Mouse (Mus musculus) CD8-positive naive resting alpha-beta T cell, adult 2 months (primary cell): ENCODE measurements around the gene Pld2.
"Not testable (repeated sequence)": the region's sequence is repeated elsewhere in the genome, so short reads cannot be mapped to it uniquely, and the experiment has no call there.

Experiments used
- DNase-seq, 2 experiments: peaks; one replicate each; pipeline ENCODE4 v3.0.0; 2022; ENCODE audit warnings: low read depth in 2 of 2, low spot score in 2 of 2

Gene Pld2

DNA sequence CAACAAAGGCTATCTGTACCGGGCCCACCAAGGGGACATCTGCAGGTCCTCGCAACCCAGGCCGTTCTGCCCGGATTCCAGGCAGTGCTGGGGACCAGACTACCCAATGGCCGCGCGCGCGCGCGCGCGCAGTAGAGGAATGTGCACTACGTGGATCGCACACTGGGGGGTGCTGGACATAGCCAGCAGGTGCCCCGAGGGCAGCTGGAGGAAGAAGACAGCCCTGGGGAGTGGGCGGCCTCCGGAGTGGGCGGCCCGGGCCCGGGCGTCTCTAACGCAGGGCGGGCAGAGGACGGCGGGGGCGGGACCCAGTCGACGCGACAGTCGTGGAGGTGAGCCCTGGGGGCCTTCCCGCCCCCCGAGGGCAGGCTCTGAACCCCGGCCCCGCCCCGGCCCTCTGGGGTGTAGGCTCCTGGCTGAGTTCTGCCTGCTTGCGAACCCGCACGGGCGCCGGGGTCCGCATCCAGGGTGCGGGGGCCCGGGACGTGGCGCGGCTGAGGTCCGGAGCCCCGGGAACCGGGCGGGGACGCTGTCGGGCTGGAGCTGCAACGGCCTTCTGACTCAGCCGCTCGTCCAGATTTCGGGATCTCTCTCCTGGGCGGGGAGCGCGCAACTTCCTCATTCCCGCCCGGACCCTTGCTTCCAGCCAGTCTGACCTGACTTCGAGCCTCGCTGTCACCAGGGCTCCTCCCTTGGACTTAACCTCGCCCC is at the start of gene Pld2:
TSS of gene Pld2 (plus strand) at position 188 of the 711 bp plus-strand sequence.
- peak; percentile 78 to 84 for DNase-seq

- no peak for DNase-seq
Observed at GRCm38 (mm10) chr11:70499566-70500475, 40.0 kb upstream of the Pld2 start.

DNA sequence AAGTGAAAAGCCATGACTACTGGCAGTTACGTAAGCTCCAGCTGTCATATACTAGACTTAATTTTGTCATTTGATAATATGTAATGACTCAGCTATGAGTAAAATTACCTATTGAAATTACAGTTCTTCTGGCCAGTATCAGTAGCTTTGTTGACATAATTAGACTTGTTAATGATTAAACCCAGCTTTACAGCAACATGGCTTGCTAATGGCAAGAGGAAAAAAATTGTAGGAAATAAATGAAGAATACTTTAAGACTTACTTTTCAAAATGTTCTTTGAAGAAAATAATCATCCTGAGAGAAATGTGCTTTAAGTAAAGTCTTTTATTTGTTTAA is 39.4 kb upstream of the Pld2 start:
- no peak for DNase-seq

DNA sequence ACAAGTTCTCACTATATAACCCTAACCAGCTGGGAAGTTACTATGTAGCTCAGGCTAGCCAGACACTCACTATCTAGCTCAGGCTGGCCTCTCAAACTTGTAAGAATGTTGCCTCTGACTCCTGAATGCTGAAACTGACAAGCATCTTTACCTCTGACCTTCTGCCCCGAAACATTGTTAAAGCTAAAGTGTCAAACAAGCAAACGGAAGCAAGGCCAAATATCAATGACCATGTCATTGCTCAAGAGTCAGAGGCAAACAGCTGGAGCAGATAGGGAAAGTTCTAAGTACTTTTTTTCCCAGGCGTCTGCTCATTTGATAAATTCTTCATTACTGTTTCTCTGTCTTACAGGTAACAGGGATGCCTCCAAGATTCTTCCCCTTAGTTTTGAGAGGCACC is 37.8 kb upstream of the Pld2 start:
- DNase-seq, result no peak

- no peak for DNase-seq
Observed at GRCm38 (mm10) chr11:70504970-70505369, 34.9 kb upstream of the Pld2 start, which contains the start of gene Tm4sf5. TSS of gene Tm4sf5 (plus strand) at chr11:70505244.

DNA sequence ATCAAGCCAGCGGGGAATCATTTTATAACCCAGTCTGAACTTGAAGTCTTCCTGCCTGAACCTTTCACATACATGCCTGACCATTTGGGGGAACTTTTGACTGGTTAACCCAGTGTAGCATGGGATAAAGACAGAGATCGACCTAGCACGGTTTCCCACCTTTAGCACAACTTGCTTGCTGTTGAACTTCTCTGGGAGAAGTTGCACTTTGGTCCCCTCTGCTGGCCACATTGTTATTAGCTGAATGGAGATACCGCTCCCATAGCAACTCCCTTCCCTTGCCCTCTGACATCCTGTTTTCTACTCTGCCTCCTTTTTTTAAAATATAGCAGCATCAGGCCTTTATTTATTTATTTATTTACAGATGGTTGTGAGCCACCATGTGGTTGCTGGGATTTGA is 33.5 kb upstream of the Pld2 start:
- peak; percentile 62 to 79 for DNase-seq

DNA sequence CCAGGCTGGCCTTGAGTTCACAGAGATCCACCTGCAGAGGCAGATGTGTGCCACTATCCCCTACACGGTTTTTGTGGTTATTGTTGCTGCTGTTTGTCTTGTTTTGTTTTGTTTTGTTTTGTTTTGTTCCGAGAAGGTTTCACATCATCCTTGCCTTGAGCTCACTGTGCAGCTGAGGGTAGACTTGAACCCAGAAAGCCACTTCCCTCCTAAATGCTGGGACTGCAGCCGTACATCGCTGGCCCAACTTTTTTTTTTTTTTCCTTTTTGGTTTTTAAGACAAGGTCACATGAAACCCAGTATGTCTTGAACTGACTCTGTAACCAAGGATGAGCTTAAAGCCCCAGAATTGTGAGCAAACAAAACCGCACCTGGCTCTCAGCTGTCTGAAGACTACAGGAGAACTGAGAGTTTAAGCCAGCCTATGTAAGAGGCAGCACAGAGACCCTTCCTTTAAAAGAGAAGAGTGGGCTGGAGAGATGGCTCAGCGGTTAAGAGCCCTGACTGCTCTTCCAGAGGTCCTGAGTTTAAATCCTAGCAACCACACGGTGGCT is 32.8 kb upstream of the Pld2 start:
- no peak for DNase-seq

- peak; percentile 35 to 53 for DNase-seq
Observed at GRCm38 (mm10) chr11:70509753-70510564, 29.9 kb upstream of the Pld2 start.

- no peak for DNase-seq
Observed at GRCm38 (mm10) chr11:70511242-70511641, 28.6 kb upstream of the Pld2 start.

DNA sequence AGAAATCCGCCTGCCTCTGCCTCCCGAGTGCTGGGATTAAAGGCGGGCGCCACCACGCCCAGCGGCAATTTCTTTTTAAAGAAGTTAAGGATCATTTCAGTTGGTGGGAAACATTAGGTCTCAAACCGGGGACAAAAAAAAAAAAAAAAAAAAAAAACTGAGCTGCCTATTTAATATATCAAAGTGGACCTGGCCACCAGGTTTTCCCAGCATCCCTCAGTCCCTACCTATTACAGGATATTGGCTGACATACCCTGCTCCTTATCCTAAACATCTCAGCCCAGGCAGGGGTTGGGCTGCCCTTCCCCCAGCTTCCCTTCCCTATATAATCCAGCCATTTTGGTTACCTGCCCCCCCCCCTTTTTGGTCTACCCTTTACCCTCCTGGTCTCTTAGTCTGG is 28.0 kb upstream of the Pld2 start:
- DNase-seq, result no peak

- no peak for DNase-seq
Observed at GRCm38 (mm10) chr11:70512709-70513342, 27.0 kb upstream of the Pld2 start.

DNA sequence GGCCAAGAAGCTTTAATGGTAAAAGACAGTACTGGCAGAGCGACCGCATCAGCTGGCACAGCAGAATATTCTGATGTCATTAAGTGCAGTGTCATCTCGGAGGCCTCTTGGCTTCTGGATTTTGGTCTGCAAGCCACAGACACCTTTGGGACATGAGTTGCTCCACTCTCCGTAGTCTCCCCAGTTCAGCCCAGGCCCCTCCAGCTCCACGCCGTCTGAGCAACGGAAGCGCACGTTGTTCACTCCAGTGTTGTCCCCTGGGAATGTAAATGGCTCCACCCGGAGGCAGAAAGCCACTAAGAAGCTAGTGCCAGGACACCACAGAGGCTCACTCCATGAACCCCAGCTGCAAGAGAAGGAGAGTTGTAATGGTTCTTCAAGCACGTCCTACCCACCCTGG is 26.3 kb upstream of the Pld2 start:
- DNase-seq, result no peak

GRCm38 (mm10) chr11:70514288-70514687 is 25.6 kb upstream of the Pld2 start, which contains the start of gene Vmo1:
TSS of gene Vmo1 (minus strand) at chr11:70514616.
- no peak for DNase-seq

DNA sequence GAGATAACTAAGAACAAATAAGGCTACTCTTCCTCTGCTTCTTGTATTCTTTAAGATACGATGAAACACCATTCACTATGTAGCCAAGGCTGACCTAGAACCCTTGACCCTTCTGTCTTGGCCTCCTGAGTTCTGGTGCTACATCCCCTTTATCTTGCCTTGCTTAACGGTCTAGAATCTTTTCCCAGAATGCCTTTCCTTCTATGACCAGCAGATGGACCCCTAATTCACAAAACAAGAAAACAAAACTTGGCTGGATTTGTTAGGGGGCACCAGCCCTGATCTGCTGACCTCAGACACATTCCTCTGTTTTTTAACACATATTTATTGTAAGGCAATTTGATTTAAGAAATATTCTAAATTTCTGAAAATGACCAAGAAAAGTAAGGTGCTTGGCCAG is 23.5 kb upstream of the Pld2 start:
- DNase-seq, result peak; percentile 35 to 43

GRCm38 (mm10) chr11:70518436-70518835 is 21.4 kb upstream of the Pld2 start:
- no peak for DNase-seq

- DNase-seq, result no peak
Observed at GRCm38 (mm10) chr11:70518923-70519322, 20.9 kb upstream of the Pld2 start, which contains the start of gene Gltpd2. TSS of gene Gltpd2 (plus strand) at chr11:70519196.

DNA sequence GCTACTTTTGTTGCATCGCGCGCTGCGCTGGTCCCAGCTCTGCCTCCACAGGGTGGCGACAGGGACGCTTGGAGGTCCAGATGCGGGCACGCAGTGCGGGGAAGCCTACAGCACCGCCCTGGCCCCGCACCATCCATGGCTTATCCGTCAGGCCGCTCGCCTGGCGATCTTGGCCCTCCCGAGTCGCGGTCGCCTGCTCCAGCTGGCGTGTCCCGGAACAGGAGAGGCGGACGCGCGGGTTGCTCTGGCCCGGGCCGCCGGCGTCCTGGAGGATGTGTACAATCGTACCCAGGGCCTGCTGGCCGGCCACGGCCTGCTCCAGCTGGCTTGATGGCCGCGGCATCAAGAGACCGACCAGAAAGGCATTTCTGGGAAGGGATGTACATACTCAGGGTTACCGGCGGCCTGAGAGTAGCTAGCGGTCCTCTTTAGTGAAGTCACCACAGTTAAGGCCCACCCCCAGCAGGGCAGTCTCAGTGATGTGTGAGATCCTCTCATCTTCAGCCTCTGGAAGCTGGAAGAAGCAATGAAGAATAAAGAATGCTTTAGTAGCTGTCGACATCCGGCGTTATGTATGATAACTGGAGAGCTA is 19.6 kb upstream of the Pld2 start:
- DNase-seq, result no peak

GRCm38 (mm10) chr11:70523306-70523989 is 16.4 kb upstream of the Pld2 start:
- DNase-seq, result not testable (repeated sequence)

- DNase-seq, result no peak
Observed at GRCm38 (mm10) chr11:70524782-70525181, 15.1 kb upstream of the Pld2 start.
